Mouse (Mus musculus): ENCODE data around the gene Cers3.
A peak's percentile ranks its signal among the peaks of the same experiment; 100 is the strongest.

The Cers3 gene

GRCm38 (mm10) chr7:66779944-66780942 lies 36.9 kb downstream of the Cers3 start:
- no peak for DNase-seq (ENCODE audit: low spot score)

GRCm38 (mm10) chr7:66786476-66786875 lies 43.2 kb downstream of the Cers3 start:
- DNase-seq (ENCODE audit: low spot score), result no peak

- DNase-seq (ENCODE audit: low spot score), result no peak
Observed at GRCm38 (mm10) chr7:66787816-66788215, 44.5 kb downstream of the Cers3 start.

- DNase-seq (ENCODE audit: low spot score), result no peak
Observed at GRCm38 (mm10) chr7:66789860-66790748, 46.8 kb downstream of the Cers3 start.

GRCm38 (mm10) chr7:66791022-66791421 lies 47.7 kb downstream of the Cers3 start:
- no peak for DNase-seq (ENCODE audit: low spot score)

- DNase-seq (ENCODE audit: low spot score), result no peak
Observed at GRCm38 (mm10) chr7:66796909-66797308, 53.6 kb downstream of the Cers3 start.

- DNase-seq (ENCODE audit: low spot score), result no peak
Observed at GRCm38 (mm10) chr7:66797345-66797744, 54.0 kb downstream of the Cers3 start.

- no peak for DNase-seq (ENCODE audit: low spot score)
Observed at GRCm38 (mm10) chr7:66798826-66799225, 55.5 kb downstream of the Cers3 start.

GRCm38 (mm10) chr7:66800784-66801183 lies 57.5 kb downstream of the Cers3 start:
- DNase-seq (ENCODE audit: low spot score), result no peak

- no peak for DNase-seq (ENCODE audit: low spot score)
Observed at GRCm38 (mm10) chr7:66801785-66802184, 58.5 kb downstream of the Cers3 start.

GRCm38 (mm10) chr7:66803798-66804197 lies 60.5 kb downstream of the Cers3 start:
- DNase-seq (ENCODE audit: low spot score), result no peak

- DNase-seq (ENCODE audit: low spot score), result no peak
Observed at GRCm38 (mm10) chr7:66806801-66807200, 63.5 kb downstream of the Cers3 start.

GRCm38 (mm10) chr7:66810436-66810835 lies 67.1 kb downstream of the Cers3 start:
- no peak for DNase-seq (ENCODE audit: low spot score)

- no peak for DNase-seq (ENCODE audit: low spot score)
Observed at GRCm38 (mm10) chr7:66811294-66811693, 68.0 kb downstream of the Cers3 start.

GRCm38 (mm10) chr7:66812289-66812688 lies 69.0 kb downstream of the Cers3 start:
- DNase-seq (ENCODE audit: low spot score), result no peak

GRCm38 (mm10) chr7:66812737-66813136 lies 69.4 kb downstream of the Cers3 start:
- DNase-seq (ENCODE audit: low spot score), result no peak

- no peak for DNase-seq (ENCODE audit: low spot score)
Observed at GRCm38 (mm10) chr7:66813172-66813571, 69.9 kb downstream of the Cers3 start.

GRCm38 (mm10) chr7:66815526-66815925 lies 72.2 kb downstream of the Cers3 start:
- DNase-seq (ENCODE audit: low spot score), result no peak

- DNase-seq (ENCODE audit: low spot score), result no peak
Observed at GRCm38 (mm10) chr7:66820034-66820433, 76.7 kb downstream of the Cers3 start.

GRCm38 (mm10) chr7:66830803-66831202 lies 87.5 kb downstream of the Cers3 start:
- no peak for DNase-seq (ENCODE audit: low spot score)

- no peak for DNase-seq (ENCODE audit: low spot score)
Observed at GRCm38 (mm10) chr7:66831295-66831694, 88.0 kb downstream of the Cers3 start.

- DNase-seq (ENCODE audit: low spot score), result peak; percentile 60
Observed at GRCm38 (mm10) chr7:66839463-66840007, 96.2 kb downstream of the Cers3 start, which contains the start of gene Adamts17. TSS of gene Adamts17 (plus strand) at chr7:66839735.
